Mouse (Mus musculus) forebrain, embryonic 11.5 days (tissue): ENCODE results near the gene Gm45837. TPM values are rescaled to one million over a fixed set of nuclear protein-coding genes. Genes with fewer than 3 reads are reported as not detected.

Experiments used
- ATAC-seq: fragments of 200-750 bp; cut with Nextera tagmentation; replicated peaks from 2 replicates; pipeline ENCODE4 v1.8.0; 2017; ENCODE audit warnings: moderate TSS enrichment; ENCODE audit not compliant: low FRiP score
- DNase-seq: peaks from one replicate; pipeline ENCODE4 v3.0.0-alpha.2; 2017; ENCODE audit warnings: low spot score
- H3K27ac ChIP-seq: fragments of 300-500 bp; sonication (generic); 2 replicates; pipeline ENCODE4 v1.5.1; 2014; ENCODE audit warnings: low read depth, low read length
- H3K27me3 ChIP-seq: fragments of 300-500 bp; sonication (generic); 2 replicates; pipeline ENCODE4 v1.6.1; 2014; ENCODE audit warnings: mild to moderate bottlenecking, low read length, mixed read lengths; ENCODE audit not compliant: control insufficient read depth, insufficient read depth
- H3K36me3 ChIP-seq: fragments of 300-500 bp; sonication (generic); 2 replicates; pipeline ENCODE4 v1.6.1; 2014; ENCODE audit warnings: mild to moderate bottlenecking, low read length, moderate library complexity, mixed read lengths; ENCODE audit not compliant: control insufficient read depth, insufficient read depth
- H3K4me1 ChIP-seq: fragments of 300-500 bp; sonication (generic); replicated peaks from 2 replicates; pipeline ENCODE4 v1.6.1; 2014; ENCODE audit warnings: low read length, mixed read lengths; ENCODE audit not compliant: control insufficient read depth, insufficient read depth
- H3K4me2 ChIP-seq: fragments of 300-500 bp; sonication (generic); 2 replicates; pipeline ENCODE4 v1.6.1; 2014; ENCODE audit warnings: low read depth, mild to moderate bottlenecking, low read length, moderate library complexity, mixed read lengths; ENCODE audit not compliant: severe bottlenecking
- H3K4me3 ChIP-seq: fragments of 300-500 bp; sonication (generic); 2 replicates; pipeline ENCODE4 v1.5.1; 2014; ENCODE audit warnings: low read depth, low read length
- H3K9ac ChIP-seq: fragments of 300-500 bp; sonication (generic); 2 replicates; pipeline ENCODE4 v1.6.1; 2014; ENCODE audit warnings: low read length
- H3K9me3 ChIP-seq: fragments of 300-500 bp; sonication (generic); 2 replicates; pipeline ENCODE4 v1.6.1; 2016; ENCODE audit warnings: low read length, mixed read lengths; ENCODE audit not compliant: control insufficient read depth
- WGBS: fragments of 180-500 bp; shearing (Covaris S2); extraction: QIAGEN DNeasy Blood & Tissue Kit; methylation state at CpG from one replicate; pipeline ENCODE4 v1.1.7; 2014; 5-methylcytosine and 5-hydroxymethylcytosine counted together
- polyA plus RNA-seq: library from polyadenylated mRNA; unstranded; fragments of >200 nt; fragmentation: Nextera tagmentation; extraction: Ambion mirVana; gene quantifications from 2 replicates; pipeline ENCODE4 v1.2.1, GENCODE M21; 2014

The Gm45837 gene
- polyA plus RNA-seq, 1 experiment from 2014 or later: not detected

GRCm38 (mm10) chr7:101513655-101514054 is 103.0 kb downstream of the Gm45837 start:
- Histone ChIP-seq H3K4me2 (no peak overlapping the region), H3K27ac (no peak overlapping the region), H3K9ac (no peak overlapping the region), H3K4me1 (no peaks in the 10 kb centered on the region), H3K27me3 (no peaks in the 10 kb centered on the region), H3K36me3 (no peaks in the 10 kb centered on the region), H3K9me3 (no peaks in the 10 kb centered on the region), H3K4me3 (no peak overlapping the region)
- no peak for ATAC-seq
- no peak for DNase-seq
- WGBS: 85% methylated on average over 7 of the region's 7 CpGs

- WGBS: 78% methylated on average over 6 of the region's 6 CpGs
- Histone ChIP-seq H3K9ac (no peak overlapping the region), H3K4me2 (no peak overlapping the region), H3K36me3 (no peaks in the 10 kb centered on the region), H3K27me3 (no peaks in the 10 kb centered on the region), H3K4me1 (no peaks in the 10 kb centered on the region), H3K4me3 (no peak overlapping the region), H3K9me3 (no peaks in the 10 kb centered on the region), H3K27ac (no peak overlapping the region)
- ATAC-seq (0 out of 2 replicates have a peak, but pooled peaks have one; percentile 33), DNase-seq (no peak)
Observed at GRCm38 (mm10) chr7:101514768-101515167, 104.1 kb downstream of the Gm45837 start.

DNA sequence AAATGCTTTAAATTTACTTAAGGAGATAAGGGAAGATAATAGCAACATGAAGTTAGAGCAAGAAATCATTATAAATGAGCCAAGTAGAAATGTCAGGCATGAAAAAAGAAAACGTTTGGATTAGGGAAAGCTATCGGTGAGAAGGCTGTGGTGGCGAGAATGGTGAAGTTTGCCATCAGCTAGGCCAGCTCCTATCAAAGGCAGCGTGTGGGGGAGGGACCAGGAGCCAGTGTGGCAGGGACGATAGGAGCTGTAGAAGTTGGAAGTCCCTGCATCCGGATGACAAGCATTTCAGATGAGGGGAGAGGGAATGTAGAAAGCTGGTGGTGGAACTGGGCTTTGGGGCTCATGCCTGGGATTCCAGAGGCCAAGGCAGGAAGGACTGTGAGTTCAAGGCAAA is 104.6 kb downstream of the Gm45837 start:
- Histone ChIP-seq H3K4me2 (no peak overlapping the region), H3K9me3 (no peaks in the 10 kb centered on the region), H3K27me3 (no peaks in the 10 kb centered on the region), H3K9ac (no peak overlapping the region), H3K4me3 (no peak overlapping the region), H3K4me1 (no peaks in the 10 kb centered on the region), H3K36me3 (no peaks in the 10 kb centered on the region), H3K27ac (no peak overlapping the region)
- DNase-seq (no peak), ATAC-seq (no peak)
- 62% methylated on average over 6 of the region's 6 CpGs for WGBS

- Histone ChIP-seq H3K27me3 (no peaks in the 10 kb centered on the region), H3K9ac (no peak overlapping the region), H3K36me3 (no peaks in the 10 kb centered on the region), H3K4me3 (no peak overlapping the region), H3K4me1 (no peaks in the 10 kb centered on the region), H3K4me2 (no peak overlapping the region), H3K9me3 (no peaks in the 10 kb centered on the region), H3K27ac (no peak overlapping the region)
- 74% methylated on average over 6 of the region's 6 CpGs for whole genome bisulfite sequencing
- DNase-seq: no peak
- ATAC-seq: no peak
Observed at GRCm38 (mm10) chr7:101516460-101516859, 105.8 kb downstream of the Gm45837 start.

- WGBS: 82% methylated on average over 1 of the region's 1 CpGs
Observed at GRCm38 (mm10) chr7:101521696-101522095, 111.0 kb downstream of the Gm45837 start.

DNA sequence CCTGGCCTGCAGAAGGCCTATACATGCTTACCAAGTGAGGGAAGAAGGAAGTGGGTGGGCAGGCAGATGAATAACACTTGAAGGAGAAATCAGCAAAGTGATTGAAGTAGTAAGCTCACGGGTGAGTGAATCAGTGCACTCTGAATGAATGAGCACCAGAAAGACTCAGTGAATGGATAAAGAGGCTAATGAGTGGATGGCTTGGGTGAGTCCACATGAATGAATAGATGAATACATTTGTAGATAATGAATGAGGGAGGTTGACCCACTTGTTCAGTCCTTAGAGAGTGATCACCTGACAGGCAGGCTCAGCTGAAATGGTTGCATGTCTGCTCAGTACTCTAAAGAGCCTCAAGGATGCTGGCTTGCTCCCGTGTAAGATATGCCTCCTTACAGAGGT is 112.5 kb downstream of the Gm45837 start:
- H3K4me1 ChIP-seq: peaks cover 7% of the 10 kb centered on the region; the same call in 1 of the 2 replicates
- H3K4me3 ChIP-seq: no peak overlapping the region
- 23% methylated on average over 2 of the region's 2 CpGs for WGBS
- H3K9me3 ChIP-seq: no peaks in the 10 kb centered on the region
- DNase-seq: peak; percentile 46
- no peak overlapping the region for H3K9ac ChIP-seq
- no peaks in the 10 kb centered on the region for H3K36me3 ChIP-seq
- no peak overlapping the region for H3K27ac ChIP-seq
- ATAC-seq: peak; percentile 90
- no peak overlapping the region for H3K4me2 ChIP-seq
- no peaks in the 10 kb centered on the region for H3K27me3 ChIP-seq

More at GRCm38 (mm10) chr7:101521696-101522095, 111.0 kb downstream of the Gm45837 start:
- Histone ChIP-seq H3K27ac (no peak overlapping the region), H3K4me3 (no peak overlapping the region), H3K4me1 (peaks cover 7% of the 10 kb centered on the region; the same call in 1 of the 2 replicates), H3K9ac (no peak overlapping the region), H3K9me3 (no peaks in the 10 kb centered on the region), H3K36me3 (no peaks in the 10 kb centered on the region), H3K4me2 (no peak overlapping the region), H3K27me3 (no peaks in the 10 kb centered on the region)
- ATAC-seq (no peak), DNase-seq (peak; percentile 14)

- Histone ChIP-seq H3K36me3 (no peaks in the 10 kb centered on the region), H3K9ac (no peak overlapping the region), H3K4me3 (no peak overlapping the region), H3K27ac (no peak overlapping the region), H3K9me3 (no peaks in the 10 kb centered on the region), H3K27me3 (no peaks in the 10 kb centered on the region), H3K4me2 (no peak overlapping the region), H3K4me1 (peaks cover 7% of the 10 kb centered on the region; the same call in 1 of the 2 replicates)
- WGBS: 81% methylated on average over 7 of the region's 7 CpGs
- ATAC-seq (no peak), DNase-seq (no peak)
Observed at GRCm38 (mm10) chr7:101526484-101526883, 115.8 kb downstream of the Gm45837 start.

- H3K9ac ChIP-seq: no peak overlapping the region
Observed at GRCm38 (mm10) chr7:101534428-101534827, 123.7 kb downstream of the Gm45837 start.

GRCm38 (mm10) chr7:101535102-101535501 is 124.4 kb downstream of the Gm45837 start:
- H3K9me3 ChIP-seq: no peaks in the 10 kb centered on the region
- WGBS: 86% methylated on average over 10 of the region's 10 CpGs
- H3K36me3 ChIP-seq: no peaks in the 10 kb centered on the region
- no peak overlapping the region for H3K4me2 ChIP-seq
- H3K27me3 ChIP-seq: no peaks in the 10 kb centered on the region; the same call in 1 of the 2 replicates
- DNase-seq (no peak), ATAC-seq (no peak)
- no peak overlapping the region for H3K4me3 ChIP-seq
- no peak overlapping the region for H3K9ac ChIP-seq
- H3K4me1 ChIP-seq: no peaks in the 10 kb centered on the region
- no peak overlapping the region for H3K27ac ChIP-seq

More at GRCm38 (mm10) chr7:101534428-101534827, 123.7 kb downstream of the Gm45837 start:
- Histone ChIP-seq H3K27me3 (no peaks in the 10 kb centered on the region; the same call in 1 of the 2 replicates), H3K4me1 (no peaks in the 10 kb centered on the region), H3K36me3 (no peaks in the 10 kb centered on the region), H3K4me3 (no peak overlapping the region), H3K9me3 (no peaks in the 10 kb centered on the region), H3K4me2 (no peak overlapping the region), H3K27ac (no peak overlapping the region)
- no peak for ATAC-seq
- 23% methylated on average over 5 of the region's 5 CpGs for WGBS
- DNase-seq: no peak
